Comparison of ENCODE assay signal across 15 mouse cellular contexts in genomic region chr2:129903383-129904135, GRCm38 (mm10).
DNase-seq lines count a peak whose midpoint lies in the region; ATAC-seq lines count a peak whose summit lies in the region.
"Had no signal": no experiment of that assay in that cellular context is flagged by ENCODE, and none has a peak within 500 bp of the region (broad histone marks: within the 10 kb centered on the region; RNA-seq: fewer than 3 reads in every experiment).

No protein-coding gene starts in this region.

- H3K36me3 ChIP-seq in liver, embryonic 11.5 days (ENCODE audit: control insufficient read depth, insufficient read depth, low read length): no peaks in the 10 kb centered on the region
- no peaks in the 10 kb centered on the region for H3K36me3 ChIP-seq in heart, embryonic 10.5 days
- no peaks in the 10 kb centered on the region for H3K36me3 ChIP-seq in intestine, embryonic 16.5 days (ENCODE audit: control insufficient read depth, insufficient read depth, low read length)
- H3K36me3 ChIP-seq: forebrain, embryonic 15.5 days; limb, embryonic 12.5 days had no signal

- DNase-seq in liver, embryonic 11.5 days (ENCODE audit: low spot score): no peak
- DNase-seq in liver: no peak
- no peak for DNase-seq in heart, embryonic 10.5 days (ENCODE audit: low spot score)
- no peak for DNase-seq in thymus, postnatal 25 days
- DNase-seq: cerebellum, postnatal 25 days; kidney, adult 11 months; kidney, postnatal 10 days; lung, postnatal 14 days had no signal

- H3K9me3 ChIP-seq in liver, embryonic 11.5 days (ENCODE audit: control insufficient read depth, low read length): no peaks in the 10 kb centered on the region
- no peaks in the 10 kb centered on the region for H3K9me3 ChIP-seq in heart, embryonic 10.5 days
- no peaks in the 10 kb centered on the region for H3K9me3 ChIP-seq in intestine, embryonic 16.5 days (ENCODE audit: control insufficient read depth, low read length)
- H3K9me3 ChIP-seq: forebrain, embryonic 15.5 days; limb, embryonic 12.5 days had no signal

- peaks cover 2% of the 10 kb centered on the region; the same call in 1 of the 2 replicates for H3K27me3 ChIP-seq in liver, embryonic 11.5 days (replicated peaks; ENCODE audit: control insufficient read depth, insufficient read depth, low read length)
- H3K27me3 ChIP-seq in heart, embryonic 10.5 days (ENCODE audit: insufficient read depth, poor library complexity, severe bottlenecking): no peaks in the 10 kb centered on the region
- no peaks in the 10 kb centered on the region; the same call in 1 of the 2 replicates for H3K27me3 ChIP-seq in intestine, embryonic 16.5 days (replicated peaks; ENCODE audit: control insufficient read depth, insufficient read depth, low read length)
- H3K27me3 ChIP-seq: forebrain, embryonic 15.5 days had no signal

- H3K27ac ChIP-seq in liver, embryonic 11.5 days (ENCODE audit: low read depth, low read length): no peak overlapping the region
- peak overlapping the region; percentile 72 for H3K27ac ChIP-seq in heart, embryonic 10.5 days
- no peak overlapping the region for H3K27ac ChIP-seq in intestine, embryonic 16.5 days (ENCODE audit: low read length)
- H3K27ac ChIP-seq: forebrain, embryonic 15.5 days; limb, embryonic 12.5 days had no signal

- ATAC-seq in liver, embryonic 11.5 days (replicated peaks; ENCODE audit: low FRiP score): 0 out of 2 replicates have a peak, but pooled peaks have one; percentile 18
- ATAC-seq in hematopoietic stem cell, adult 5-6 weeks (replicated peaks in 1 of 2; ENCODE audit: insufficient read depth in 1 of 2, low FRiP score in 2 of 2, low TSS enrichment in 1 of 2, low read depth in 1 of 2, poor library complexity in 2 of 2, severe bottlenecking in 2 of 2): peak; percentile 50 to 71
- no peak for ATAC-seq in intestine, embryonic 16.5 days
- ATAC-seq in activated CD4-positive, CD25-positive, alpha-beta regulatory T cell, adult 4 months: no peak
- ATAC-seq: forebrain, embryonic 15.5 days; hindbrain, embryonic 16.5 days had no signal

- no peak overlapping the region for H3K9ac ChIP-seq in liver, embryonic 11.5 days (ENCODE audit: low read depth, low read length)
- H3K9ac ChIP-seq in intestine, embryonic 16.5 days (ENCODE audit: low read depth, low read length): no peak overlapping the region
- H3K9ac ChIP-seq: forebrain, embryonic 15.5 days; limb, embryonic 12.5 days had no signal

- no peak overlapping the region for H3K4me3 ChIP-seq in liver, embryonic 11.5 days (ENCODE audit: low read depth, low read length)
- no peak overlapping the region for H3K4me3 ChIP-seq in heart, embryonic 10.5 days
- H3K4me3 ChIP-seq in intestine, embryonic 16.5 days (ENCODE audit: low read length): no peak overlapping the region
- H3K4me3 ChIP-seq: forebrain, embryonic 15.5 days; limb, embryonic 12.5 days had no signal

- 28% methylated on average over 4 of the region's 4 CpGs for WGBS in liver, embryonic 11.5 days
- WGBS in heart, embryonic 10.5 days: 18% methylated on average over 4 of the region's 4 CpGs
- WGBS in intestine, embryonic 16.5 days: 55% methylated on average over 4 of the region's 4 CpGs

- no peak overlapping the region for H3K4me2 ChIP-seq in liver, embryonic 11.5 days
- H3K4me2 ChIP-seq in intestine, embryonic 16.5 days (ENCODE audit: low read depth, low read length): no peak overlapping the region
- H3K4me2 ChIP-seq: forebrain, embryonic 15.5 days; limb, embryonic 12.5 days; midbrain, embryonic 11.5 days had no signal

- H3K4me1 ChIP-seq in liver, embryonic 11.5 days (replicated peaks; ENCODE audit: control insufficient read depth, insufficient read depth, low read length): no peaks in the 10 kb centered on the region; the same call in 1 of the 2 replicates
- peaks cover 17% of the 10 kb centered on the region for H3K4me1 ChIP-seq in heart, embryonic 10.5 days
- no peaks in the 10 kb centered on the region for H3K4me1 ChIP-seq in intestine, embryonic 16.5 days (ENCODE audit: control insufficient read depth, insufficient read depth, low read length)

Comparison
In these comparisons a context has a peak if more than half of its experiments do, and no peak if none do; other contexts are left out.
1. ATAC-seq: peak in liver, embryonic 11.5 days (single experiment) and hematopoietic stem cell, adult 5-6 weeks (2 of 2); none in intestine, embryonic 16.5 days (single experiment) and activated CD4-positive, CD25-positive, alpha-beta regulatory T cell, adult 4 months (single experiment).